Mouse (Mus musculus) thymus, postnatal 0 days (tissue): ENCODE measurements around the gene Hirip3. TPM values are rescaled to one million over a fixed set of nuclear protein-coding genes. Genes with fewer than 3 reads are reported as not detected.
"Not testable (repeated sequence)": the region's sequence is repeated elsewhere in the genome, so short reads cannot be mapped to it uniquely, and the experiment has no call there.

Experiments used
- DNase-seq: peaks from one replicate; pipeline ENCODE4 v3.0.0-alpha.2; 2015; ENCODE audit warnings: low spot score
- polyA plus RNA-seq: library from polyadenylated mRNA; unstranded; fragments of >200 nt; fragmentation: Nextera tagmentation; extraction: Ambion mirVana; gene quantifications from 2 replicates; pipeline ENCODE4 v1.2.1, GENCODE M21; 2015

Hirip3 gene
- polyA plus RNA-seq, 1 experiment from 2014 or later: 22.6 TPM

- DNase-seq: not testable (repeated sequence)
Observed at GRCm38 (mm10) chr7:126899781-126900180, 38.0 kb downstream of the Hirip3 start.

GRCm38 (mm10) chr7:126905590-126905989 is 43.8 kb downstream of the Hirip3 start:
- DNase-seq: no peak

GRCm38 (mm10) chr7:126914844-126915243 is 53.1 kb downstream of the Hirip3 start:
- no peak for DNase-seq

Other genes with a start within 250 kb of the Hirip3 start
- 15.1 and 16.4 TPM in 2 replicates for gene Nupr1, start 231.1 kb upstream of the Hirip3 start, polyA plus RNA-seq
- gene Sgf29, start 212.7 kb upstream of the Hirip3 start, polyA plus RNA-seq: 62.2 and 72.9 TPM in 2 replicates
- gene Sult1a1, start 185.5 kb upstream of the Hirip3 start, polyA plus RNA-seq: 8.5 and 11.0 TPM in 2 replicates
- gene Bola2, start 166.6 kb upstream of the Hirip3 start, polyA plus RNA-seq: 154 and 155 TPM in 2 replicates
- 6.0 and 7.6 TPM in 2 replicates for gene Slx1b, start 166.2 kb upstream of the Hirip3 start, polyA plus RNA-seq
- gene Coro1a, start 154.2 kb upstream of the Hirip3 start, polyA plus RNA-seq: 1,525 and 1,527 TPM in 2 replicates
- 35.6 and 37.4 TPM in 2 replicates for gene Mapk3, start 102.4 kb upstream of the Hirip3 start, polyA plus RNA-seq
- 1.6 TPM in 2 replicates for gene Gdpd3, start 95.6 kb upstream of the Hirip3 start, polyA plus RNA-seq
- gene Ypel3, start 85.0 kb upstream of the Hirip3 start, polyA plus RNA-seq: 153 and 180 TPM in 2 replicates
- gene Tbx6, start 80.5 kb upstream of the Hirip3 start, polyA plus RNA-seq: 0.28 and 0.48 TPM in 2 replicates
- gene Ppp4c, start 69.5 kb upstream of the Hirip3 start, polyA plus RNA-seq: 306 TPM in 2 replicates
- gene Fam57b, start 64.3 kb upstream of the Hirip3 start, polyA plus RNA-seq: 0.19 and 0.20 TPM in 2 replicates
- not detected in 2 replicates for gene 4930451I11Rik, start 30.3 kb upstream of the Hirip3 start, polyA plus RNA-seq
- 0.21 and 0.33 TPM in 2 replicates for gene Doc2a, start 14.6 kb upstream of the Hirip3 start, polyA plus RNA-seq
- 82.9 and 98.9 TPM in 2 replicates for gene Ino80e, start 405 bp downstream of the Hirip3 start, polyA plus RNA-seq
- gene Taok2, start 22.7 kb downstream of the Hirip3 start, polyA plus RNA-seq: 21.2 and 26.6 TPM in 2 replicates
- 37.4 and 38.9 TPM in 2 replicates for gene Tmem219, start 60.9 kb downstream of the Hirip3 start, polyA plus RNA-seq
- gene Kctd13, start 66.9 kb downstream of the Hirip3 start, polyA plus RNA-seq: 15.8 and 18.0 TPM in 2 replicates
- not detected in 2 replicates for gene Asphd1, start 87.6 kb downstream of the Hirip3 start, polyA plus RNA-seq
- 0.50 and 0.78 TPM in 2 replicates for gene Sez6l2, start 88.6 kb downstream of the Hirip3 start, polyA plus RNA-seq
- gene Cdipt, start 113.9 kb downstream of the Hirip3 start, polyA plus RNA-seq: 91.9 and 94.6 TPM in 2 replicates
- 1.6 and 1.7 TPM in 2 replicates for gene Cdiptos, start 114.1 kb downstream of the Hirip3 start, polyA plus RNA-seq
- gene Mvp, start 152.6 kb downstream of the Hirip3 start, polyA plus RNA-seq: 29.8 and 32.5 TPM in 2 replicates
- 0.60 and 1.2 TPM in 2 replicates for gene Pagr1b, start 154.5 kb downstream of the Hirip3 start, polyA plus RNA-seq
- gene Pagr1a, start 155.4 kb downstream of the Hirip3 start, polyA plus RNA-seq: 51.8 and 100 TPM in 2 replicates
- gene Gm42742, start 159.1 kb downstream of the Hirip3 start, polyA plus RNA-seq: 57.8 and 80.0 TPM in 2 replicates
- gene Prrt2, start 159.2 kb downstream of the Hirip3 start, polyA plus RNA-seq: 0.57 and 0.69 TPM in 2 replicates
- gene Maz, start 165.1 kb downstream of the Hirip3 start, polyA plus RNA-seq: 111 and 132 TPM in 2 replicates
- 117 and 133 TPM in 2 replicates for gene Kif22, start 180.5 kb downstream of the Hirip3 start, polyA plus RNA-seq
- 2.4 and 2.7 TPM in 2 replicates for gene Zg16, start 225.4 kb downstream of the Hirip3 start, polyA plus RNA-seq
- 154 and 165 TPM in 2 replicates for gene AI467606, start 229.4 kb downstream of the Hirip3 start, polyA plus RNA-seq